Mouse (Mus musculus) megakaryocyte progenitor cell, adult 5-6 weeks (primary cell): ENCODE results near the gene Cflar. TPM values are rescaled to one million over a fixed set of nuclear protein-coding genes. Genes with fewer than 3 reads are reported as not detected.

Experiments used
- total RNA-seq, 2 experiments: library from RNA; stranded (forward) in 1 of 2; stranded (reverse) in 1 of 2; fragments of 157-497, 149-512 nt in 1 of 2; fragments of 200-1000 nt in 1 of 2; gene quantifications; 2 replicates each; pipeline versions ENCODE4 v1.2.3 to v1.2.4; 2015 to 2017

Gene Cflar
- total RNA-seq, 2 experiments from 2014 or later = 71.6 to 87.5 TPM

Other genes starting within 250 kb of the Cflar start
- 52.6 and 52.7 TPM in 2 replicates for gene Orc2, start 206.4 kb upstream of the Cflar start, total RNA-seq (2015)
- 80.9 and 127 TPM in 2 replicates for gene Orc2, start 206.4 kb upstream of the Cflar start, total RNA-seq (2017)
- gene Fam126b, start 125.2 kb upstream of the Cflar start, total RNA-seq (2015) = 16.1 and 17.1 TPM in 2 replicates
- 19.8 and 32.5 TPM in 2 replicates for gene Fam126b, start 125.2 kb upstream of the Cflar start, total RNA-seq (2017)
- 135 and 167 TPM in 2 replicates for gene Ndufb3, start 125.1 kb upstream of the Cflar start, total RNA-seq (2015)
- 94.5 and 99.4 TPM in 2 replicates for gene Ndufb3, start 125.1 kb upstream of the Cflar start, total RNA-seq (2017)
- gene Als2cr12, start 15.5 kb upstream of the Cflar start, total RNA-seq (2015) = not detected in 2 replicates
- gene Als2cr12, start 15.5 kb upstream of the Cflar start, total RNA-seq (2017) = 0.44 and 0.67 TPM in 2 replicates
- gene Casp8, start 83.9 kb downstream of the Cflar start, total RNA-seq (2015) = 182 and 183 TPM in 2 replicates
- gene Casp8, start 83.9 kb downstream of the Cflar start, total RNA-seq (2017) = 124 and 136 TPM in 2 replicates